Mouse (Mus musculus) liver, postnatal 0 days (tissue): ENCODE data around the gene Wipf2.

ENCODE experiments used
- CTCF ChIP-seq: sonication (generic); IDR thresholded peaks from 2 replicates; pipeline ENCODE4 v1.5.1; 2016; ENCODE audit warnings: antibody characterized with exemption, low read depth
- EP300 ChIP-seq: IDR thresholded peaks from 2 replicates; pipeline ENCODE4 v1.6.1; 2016; ENCODE audit warnings: antibody characterized with exemption, low read depth, mild to moderate bottlenecking

DNA sequence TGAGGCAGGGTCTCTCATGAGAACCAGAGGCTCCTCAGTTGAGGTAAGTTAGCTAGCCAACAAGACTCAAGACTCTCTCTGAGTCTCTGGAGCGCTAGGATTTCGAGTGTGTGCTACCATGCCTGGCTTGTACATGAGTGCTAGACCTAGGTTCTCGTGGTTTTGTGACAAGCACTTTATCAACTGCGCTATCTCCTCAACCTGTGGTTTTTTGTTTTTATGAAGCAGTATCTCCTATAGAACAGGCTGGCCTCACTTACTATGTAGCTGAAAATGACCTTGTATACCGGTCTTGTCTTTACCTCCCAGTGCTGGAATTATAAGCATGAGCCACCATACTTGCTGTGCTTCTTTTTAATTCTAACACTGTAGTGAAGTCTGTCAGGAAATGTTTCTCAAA is 42.5 kb upstream of the Wipf2 start:
- TF ChIP-seq CTCF, result no peak
- TF ChIP-seq EP300, result no peak
